Mouse (Mus musculus) naive thymus-derived CD4-positive, alpha-beta T cell, adult 2 months (primary cell): Measurements from ENCODE around the gene Crb3.

Experiments used
- DNase-seq: peaks from one replicate; pipeline ENCODE4 v3.0.0-alpha.2; 2011; ENCODE audit warnings: low read depth

Crb3 gene

GRCm38 (mm10) chr17:57062011-57062521, 3.2 kb downstream of the Crb3 start:
- peak; percentile 71 for DNase-seq

GRCm38 (mm10) chr17:57062548-57062947, 3.6 kb downstream of the Crb3 start:
- no peak for DNase-seq

GRCm38 (mm10) chr17:57063031-57063430, 4.1 kb downstream of the Crb3 start:
- DNase-seq, result no peak

GRCm38 (mm10) chr17:57066908-57067307, 8.0 kb downstream of the Crb3 start:
- no peak for DNase-seq

GRCm38 (mm10) chr17:57070272-57070671, 11.4 kb downstream of the Crb3 start:
- no peak for DNase-seq

- no peak for DNase-seq
Observed at GRCm38 (mm10) chr17:57070699-57071098, 11.8 kb downstream of the Crb3 start.

GRCm38 (mm10) chr17:57076916-57077315, 18.0 kb downstream of the Crb3 start:
- DNase-seq, result no peak

- DNase-seq, result peak; percentile 85
Observed at GRCm38 (mm10) chr17:57078336-57078735, 19.4 kb downstream of the Crb3 start, which contains the start of gene Dennd1c. Gene Dennd1c, minus strand, starts transcription at chr17:57078514.

- DNase-seq, result no peak
Observed at GRCm38 (mm10) chr17:57079919-57080318, 21.0 kb downstream of the Crb3 start.

GRCm38 (mm10) chr17:57081234-57081842, 22.4 kb downstream of the Crb3 start:
- DNase-seq, result no peak

- DNase-seq, result no peak
Observed at GRCm38 (mm10) chr17:57082481-57082880, 23.6 kb downstream of the Crb3 start.

- DNase-seq, result no peak
Observed at GRCm38 (mm10) chr17:57085970-57086757, 27.3 kb downstream of the Crb3 start.

GRCm38 (mm10) chr17:57087049-57087832, 28.3 kb downstream of the Crb3 start, which contains the start of gene Tubb4a:
Gene Tubb4a, minus strand, starts transcription at chr17:57087782.
- no peak for DNase-seq

GRCm38 (mm10) chr17:57094222-57094621, 35.3 kb downstream of the Crb3 start:
- DNase-seq, result no peak

- no peak for DNase-seq
Observed at GRCm38 (mm10) chr17:57095855-57096622, 37.1 kb downstream of the Crb3 start.

- peak; percentile 89 for DNase-seq
Observed at GRCm38 (mm10) chr17:57096623-57096920, 37.7 kb downstream of the Crb3 start.

- no peak for DNase-seq
Observed at GRCm38 (mm10) chr17:57098321-57098720, 39.4 kb downstream of the Crb3 start.

- DNase-seq, result no peak
Observed at GRCm38 (mm10) chr17:57099629-57100325, 40.9 kb downstream of the Crb3 start.

- DNase-seq, result no peak
Observed at GRCm38 (mm10) chr17:57102276-57102675, 43.4 kb downstream of the Crb3 start.

GRCm38 (mm10) chr17:57104496-57104895, 45.6 kb downstream of the Crb3 start:
- no peak for DNase-seq
